Mouse (Mus musculus) thymus, postnatal 10 days (tissue): ENCODE results near the gene Zfp451.

Experiments
- DNase-seq, 2 experiments: peaks; one replicate each; pipeline ENCODE4 v3.0.0; 2021; ENCODE audit warnings: low spot score in 2 of 2

The Zfp451 gene

DNA sequence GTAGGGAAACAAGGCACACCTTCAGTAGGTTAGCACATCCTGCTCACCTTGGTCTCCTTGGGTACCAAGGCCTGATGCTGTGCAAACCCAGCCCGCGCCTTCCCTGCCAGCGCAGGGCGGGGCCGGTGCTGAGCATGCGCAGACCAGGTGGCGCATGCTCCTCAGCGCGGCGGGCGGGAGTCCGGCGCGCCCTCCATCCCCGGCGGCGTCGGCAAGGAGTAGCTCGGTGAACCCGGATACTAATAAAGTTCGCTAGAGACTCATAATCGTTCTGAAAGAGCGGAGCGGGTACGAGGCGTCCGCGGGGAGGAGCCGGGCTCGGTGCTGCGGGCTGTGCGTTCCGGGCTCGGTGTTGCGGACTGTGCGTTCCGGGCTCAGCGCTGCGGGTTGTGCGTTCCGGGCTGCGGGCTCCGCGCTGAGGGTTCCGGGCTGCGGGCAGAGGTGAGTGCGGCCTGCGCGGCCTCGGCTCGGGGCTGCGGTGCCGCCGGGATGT lies 94.6 kb downstream of the Zfp451 start, which contains the start of gene Rab23:
TSS of gene Rab23 (plus strand) at position 155 of the 493 bp plus-strand sequence.
- peak; percentile 43 to 69 for DNase-seq

DNA sequence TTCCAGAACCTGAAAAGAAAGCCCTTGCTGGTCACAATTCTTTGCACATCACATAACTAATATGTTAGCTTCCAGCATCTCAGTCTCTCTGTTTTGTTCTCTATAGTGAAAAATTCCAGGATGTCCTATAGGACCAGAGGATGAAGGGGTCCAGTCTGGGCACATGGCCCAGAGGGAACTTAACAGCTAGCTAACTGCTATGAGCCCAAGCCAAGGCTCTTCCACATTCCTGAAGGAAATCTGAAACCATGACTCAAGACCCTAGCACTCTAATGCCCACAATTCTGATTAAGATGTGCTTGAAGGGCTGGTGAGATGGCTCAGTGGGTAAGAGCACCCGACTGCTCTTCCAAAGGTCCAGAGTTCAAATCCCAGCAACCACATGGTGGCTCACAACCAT lies 96.8 kb downstream of the Zfp451 start:
- no peak for DNase-seq

DNA sequence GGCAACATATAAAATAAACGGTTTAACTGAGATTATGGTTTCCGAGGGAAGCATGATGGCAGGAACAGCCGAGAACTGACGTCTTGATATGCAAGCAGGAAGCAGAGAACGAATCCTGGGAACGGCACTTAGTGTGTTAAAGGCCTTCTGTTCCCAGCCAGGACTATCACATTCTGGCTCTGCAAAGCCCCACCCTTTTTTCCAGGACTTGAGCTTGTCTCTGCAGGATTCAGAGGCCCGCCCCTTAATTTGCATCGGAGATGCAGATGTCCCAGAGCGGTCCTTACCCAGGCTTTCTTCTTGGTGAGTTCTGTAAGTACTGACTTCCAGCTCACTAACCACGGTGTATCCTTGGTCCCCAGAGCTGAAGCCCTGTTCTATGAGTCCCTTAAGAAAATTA lies 99.6 kb downstream of the Zfp451 start:
- DNase-seq, result no peak

DNA sequence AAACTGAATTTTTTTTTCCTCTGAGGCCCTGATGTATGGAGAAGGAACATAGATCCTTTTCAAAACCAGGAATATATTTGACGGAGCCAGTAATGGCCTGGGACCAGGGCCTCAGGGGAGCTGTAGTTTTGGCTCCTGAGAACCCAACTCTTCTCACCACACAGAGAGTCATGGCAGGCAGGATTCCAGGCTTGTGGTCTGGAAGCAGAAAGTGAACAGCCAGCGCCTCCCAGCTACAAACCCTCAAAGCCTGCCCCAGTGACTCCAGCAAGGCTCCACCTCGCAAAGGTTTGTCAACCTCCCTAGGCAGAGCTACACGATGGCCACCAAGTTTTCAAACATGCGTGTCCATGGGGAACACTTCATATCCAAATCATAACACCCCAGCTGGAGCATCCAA lies 102.4 kb downstream of the Zfp451 start:
- no peak for DNase-seq
